Mouse (Mus musculus): ENCODE data around the gene Thrsp. TPM values are rescaled to one million over a fixed set of nuclear protein-coding genes. Genes with fewer than 3 reads are reported as not detected.

Thrsp gene
- polyA plus RNA-seq, 1 experiment from 2014 or later = 0.27 TPM

DNA sequence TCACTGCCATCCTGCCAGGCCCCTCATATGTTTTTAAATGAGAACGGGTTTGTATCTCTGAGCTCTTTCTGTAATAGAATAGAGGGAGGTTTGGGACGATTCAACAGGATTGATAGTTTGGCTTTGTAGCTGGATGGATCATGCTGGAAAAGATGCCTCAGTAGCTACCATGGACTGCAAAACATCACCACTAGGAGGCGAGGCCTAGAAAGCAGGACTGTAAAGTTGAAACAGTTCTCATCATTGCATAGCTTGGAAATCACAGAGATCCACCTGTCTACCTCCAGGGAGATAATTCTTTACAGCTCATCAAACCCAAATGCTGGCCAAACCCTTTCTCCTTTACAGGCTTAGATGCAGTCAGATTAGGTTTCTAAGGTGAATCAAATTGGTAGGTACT lies 6.0 kb downstream of the Thrsp start:
- H3K27ac ChIP-seq (replicated peaks; ENCODE audit: low read depth, low read length) = no peak overlapping the region
- no peak overlapping the region for H3K4me2 ChIP-seq (ENCODE audit: low read depth, severe bottlenecking)
- no peaks in the 10 kb centered on the region for H3K27me3 ChIP-seq (ENCODE audit: control insufficient read depth, insufficient read depth, low read length)
- no peaks in the 10 kb centered on the region for H3K4me1 ChIP-seq (ENCODE audit: control insufficient read depth, insufficient read depth, low read length)
- no peak overlapping the region for H3K4me3 ChIP-seq (ENCODE audit: low read depth, low read length)
- no peaks in the 10 kb centered on the region for H3K9me3 ChIP-seq (ENCODE audit: control insufficient read depth, low read length)
- DNase-seq (ENCODE audit: low spot score) (no peak), ATAC-seq (ENCODE audit: insufficient number of reproducible peaks, low FRiP score, low TSS enrichment, low read depth) (no peak)
- peaks cover 15% of the 10 kb centered on the region; the same call in 1 of the 2 replicates for H3K36me3 ChIP-seq (ENCODE audit: control insufficient read depth, insufficient read depth, low read length)
- 79% methylated on average over 3 of the region's 3 CpGs for WGBS
- H3K9ac ChIP-seq (ENCODE audit: low read length) = no peak overlapping the region

DNA sequence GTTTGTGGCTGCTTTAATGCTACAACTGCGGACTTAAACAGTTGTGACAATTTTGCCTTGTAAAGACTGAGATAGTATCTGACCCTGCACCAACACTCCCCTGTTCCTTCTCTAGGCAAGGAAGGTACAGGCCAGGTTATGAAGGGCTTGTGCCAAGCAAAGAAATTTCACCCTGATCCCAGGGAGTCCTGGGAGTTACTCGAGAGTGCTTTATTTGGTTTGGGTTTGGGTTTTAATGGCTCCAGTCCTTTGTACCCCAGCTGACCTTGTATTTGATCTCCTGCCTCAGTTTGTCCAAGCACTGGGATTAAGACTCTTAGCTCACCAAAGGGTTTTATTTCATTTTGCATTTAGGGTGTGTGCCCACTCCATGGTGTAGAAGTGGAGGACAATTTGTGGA lies 6.4 kb downstream of the Thrsp start:
- H3K27me3 ChIP-seq (ENCODE audit: control insufficient read depth, insufficient read depth, low read length) = no peaks in the 10 kb centered on the region
- no peak overlapping the region for H3K4me3 ChIP-seq (ENCODE audit: low read depth, low read length)
- H3K36me3 ChIP-seq (ENCODE audit: control insufficient read depth, insufficient read depth, low read length) = peaks cover 15% of the 10 kb centered on the region; the same call in 1 of the 2 replicates
- H3K9ac ChIP-seq (ENCODE audit: low read length) = no peak overlapping the region
- H3K27ac ChIP-seq (replicated peaks; ENCODE audit: low read depth, low read length) = no peak overlapping the region
- ATAC-seq (ENCODE audit: insufficient number of reproducible peaks, low FRiP score, low TSS enrichment, low read depth) (no peak), DNase-seq (ENCODE audit: low spot score) (no peak)
- H3K4me1 ChIP-seq (ENCODE audit: control insufficient read depth, insufficient read depth, low read length) = no peaks in the 10 kb centered on the region
- 90% methylated on average over 2 of the region's 2 CpGs for WGBS
- H3K4me2 ChIP-seq (ENCODE audit: low read depth, severe bottlenecking) = no peak overlapping the region
- no peaks in the 10 kb centered on the region for H3K9me3 ChIP-seq (ENCODE audit: control insufficient read depth, low read length)

DNA sequence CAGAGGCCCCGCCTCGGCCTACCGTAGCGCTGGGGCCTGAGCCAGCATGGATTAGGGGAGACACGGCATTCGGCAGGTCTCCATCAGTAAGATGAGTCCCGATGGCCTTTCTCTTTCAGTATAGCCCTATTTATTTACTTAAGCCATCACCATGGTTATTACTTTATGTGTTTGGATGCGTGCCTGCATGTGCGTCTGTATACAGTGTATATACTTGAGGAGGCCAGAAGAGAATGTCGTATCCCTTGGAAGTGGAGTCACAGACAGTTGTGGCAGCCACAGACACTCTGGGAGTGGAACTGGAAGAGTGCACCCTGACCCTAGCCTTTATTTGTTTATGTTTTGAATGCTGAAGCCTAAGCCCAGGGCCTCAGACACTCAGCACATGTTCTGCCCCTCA lies 10.4 kb downstream of the Thrsp start:
- Histone ChIP-seq H3K9me3 (ENCODE audit: control insufficient read depth, low read length) (no peaks in the 10 kb centered on the region), H3K9ac (ENCODE audit: low read length) (no peak overlapping the region), H3K27me3 (ENCODE audit: control insufficient read depth, insufficient read depth, low read length) (no peaks in the 10 kb centered on the region), H3K36me3 (ENCODE audit: control insufficient read depth, insufficient read depth, low read length) (peaks cover 15% of the 10 kb centered on the region; the same call in 1 of the 2 replicates), H3K4me2 (ENCODE audit: low read depth, severe bottlenecking) (no peak overlapping the region), H3K4me1 (ENCODE audit: control insufficient read depth, insufficient read depth, low read length) (no peaks in the 10 kb centered on the region), H3K27ac (replicated peaks; ENCODE audit: low read depth, low read length) (no peak overlapping the region), H3K4me3 (ENCODE audit: low read depth, low read length) (no peak overlapping the region)
- no peak for DNase-seq (ENCODE audit: low spot score)
- ATAC-seq (ENCODE audit: insufficient number of reproducible peaks, low FRiP score, low TSS enrichment, low read depth) = no peak
- WGBS = 93% methylated on average over 10 of the region's 10 CpGs

- Histone ChIP-seq H3K9ac (ENCODE audit: low read length) (peak within 1 kb of the TSS; percentile 93), H3K4me3 (ENCODE audit: low read depth, low read length) (peak within 1 kb of the TSS; percentile 77), H3K4me2 (ENCODE audit: low read depth, severe bottlenecking) (peak within 1 kb of the TSS; percentile 55), H3K27ac (replicated peaks; ENCODE audit: low read depth, low read length) (no peak within 1 kb of the TSS), H3K27me3 (ENCODE audit: control insufficient read depth, insufficient read depth, low read length) (no peaks in the 10 kb centered on the region), H3K4me1 (ENCODE audit: control insufficient read depth, insufficient read depth, low read length) (no peaks in the 10 kb centered on the region), H3K36me3 (ENCODE audit: control insufficient read depth, insufficient read depth, low read length) (peaks cover 2% of the 10 kb centered on the region; the same call in 1 of the 2 replicates), H3K9me3 (ENCODE audit: control insufficient read depth, low read length) (no peaks in the 10 kb centered on the region)
- under 1% methylated on average over 54 of the region's 54 CpGs for WGBS
- ATAC-seq (ENCODE audit: insufficient number of reproducible peaks, low FRiP score, low TSS enrichment, low read depth) = peak; percentile 91
- peak; percentile 85 for DNase-seq (ENCODE audit: low spot score)
These were observed 17.4 kb downstream of the Thrsp start, which contains the start of gene Ndufc2 for GRCm38 (mm10) chr7:97399960-97400715. Gene Ndufc2, plus strand, starts transcription at chr7:97400003.

- Histone ChIP-seq H3K9me3 (ENCODE audit: control insufficient read depth, low read length) (no peaks in the 10 kb centered on the region), H3K36me3 (ENCODE audit: control insufficient read depth, insufficient read depth, low read length) (peaks cover 2% of the 10 kb centered on the region; the same call in 1 of the 2 replicates), H3K4me1 (ENCODE audit: control insufficient read depth, insufficient read depth, low read length) (no peaks in the 10 kb centered on the region), H3K27ac (replicated peaks; ENCODE audit: low read depth, low read length) (no peak overlapping the region), H3K4me2 (ENCODE audit: low read depth, severe bottlenecking) (no peak overlapping the region), H3K4me3 (ENCODE audit: low read depth, low read length) (no peak overlapping the region), H3K27me3 (ENCODE audit: control insufficient read depth, insufficient read depth, low read length) (no peaks in the 10 kb centered on the region), H3K9ac (ENCODE audit: low read length) (no peak overlapping the region)
- WGBS = 86% methylated on average over 6 of the region's 6 CpGs
- ATAC-seq (ENCODE audit: insufficient number of reproducible peaks, low FRiP score, low TSS enrichment, low read depth) = no peak
- no peak for DNase-seq (ENCODE audit: low spot score)
These were observed 18.6 kb downstream of the Thrsp start for GRCm38 (mm10) chr7:97398943-97399342.

- 82% methylated on average over 2 of the region's 2 CpGs for WGBS
- Histone ChIP-seq H3K9ac (ENCODE audit: low read length) (no peak overlapping the region), H3K36me3 (ENCODE audit: control insufficient read depth, insufficient read depth, low read length) (peaks cover 4% of the 10 kb centered on the region; the same call in 1 of the 2 replicates), H3K4me3 (ENCODE audit: low read depth, low read length) (no peak overlapping the region), H3K4me2 (ENCODE audit: low read depth, severe bottlenecking) (no peak overlapping the region), H3K4me1 (ENCODE audit: control insufficient read depth, insufficient read depth, low read length) (no peaks in the 10 kb centered on the region), H3K27me3 (ENCODE audit: control insufficient read depth, insufficient read depth, low read length) (no peaks in the 10 kb centered on the region), H3K27ac (replicated peaks; ENCODE audit: low read depth, low read length) (no peak overlapping the region), H3K9me3 (ENCODE audit: control insufficient read depth, low read length) (no peaks in the 10 kb centered on the region)
- DNase-seq (ENCODE audit: low spot score) (no peak), ATAC-seq (ENCODE audit: insufficient number of reproducible peaks, low FRiP score, low TSS enrichment, low read depth) (no peak)
These were observed 23.2 kb downstream of the Thrsp start for GRCm38 (mm10) chr7:97394375-97394774.

DNA sequence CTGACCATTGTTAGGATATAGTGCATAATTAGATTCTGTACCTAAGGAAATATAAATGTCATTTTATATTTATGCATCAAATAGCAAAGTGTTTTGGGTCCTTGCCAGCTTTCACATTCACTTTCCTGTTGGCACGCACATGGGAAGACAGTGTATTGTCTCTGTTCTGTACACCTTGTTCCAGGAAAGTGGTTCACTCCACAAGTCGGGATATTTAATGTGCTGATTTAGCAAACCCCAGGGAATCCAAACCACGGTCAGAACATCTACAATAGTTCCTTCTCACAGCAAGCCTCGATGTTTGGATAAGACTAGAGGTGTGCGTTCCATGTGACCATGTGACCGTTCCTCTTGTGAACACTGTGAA lies 25.5 kb downstream of the Thrsp start:
- Histone ChIP-seq H3K9ac (ENCODE audit: low read length) (no peak overlapping the region), H3K27ac (replicated peaks; ENCODE audit: low read depth, low read length) (no peak overlapping the region), H3K4me2 (ENCODE audit: low read depth, severe bottlenecking) (no peak overlapping the region), H3K4me1 (ENCODE audit: control insufficient read depth, insufficient read depth, low read length) (no peaks in the 10 kb centered on the region), H3K4me3 (ENCODE audit: low read depth, low read length) (no peak overlapping the region), H3K9me3 (ENCODE audit: control insufficient read depth, low read length) (no peaks in the 10 kb centered on the region), H3K36me3 (ENCODE audit: control insufficient read depth, insufficient read depth, low read length) (peaks cover 8% of the 10 kb centered on the region; the same call in 1 of the 2 replicates), H3K27me3 (ENCODE audit: control insufficient read depth, insufficient read depth, low read length) (no peaks in the 10 kb centered on the region)
- DNase-seq (ENCODE audit: low spot score) = no peak
- no peak for ATAC-seq (ENCODE audit: insufficient number of reproducible peaks, low FRiP score, low TSS enrichment, low read depth)
- 92% methylated on average over 6 of the region's 6 CpGs for WGBS

- no peak for DNase-seq (ENCODE audit: low spot score)
- H3K4me1 ChIP-seq (ENCODE audit: control insufficient read depth, insufficient read depth, low read length) = no peaks in the 10 kb centered on the region
- no peak overlapping the region for H3K4me3 ChIP-seq (ENCODE audit: low read depth, low read length)
- H3K4me2 ChIP-seq (ENCODE audit: low read depth, severe bottlenecking) = no peak overlapping the region
- no peak overlapping the region for H3K27ac ChIP-seq (replicated peaks; ENCODE audit: low read depth, low read length)
- ATAC-seq (ENCODE audit: insufficient number of reproducible peaks, low FRiP score, low TSS enrichment, low read depth) = no peak
- H3K36me3 ChIP-seq (ENCODE audit: control insufficient read depth, insufficient read depth, low read length) = peaks cover 10% of the 10 kb centered on the region; the same call in 1 of the 2 replicates
- H3K27me3 ChIP-seq (ENCODE audit: control insufficient read depth, insufficient read depth, low read length) = no peaks in the 10 kb centered on the region
- WGBS = 91% methylated on average over 13 of the region's 13 CpGs
- no peaks in the 10 kb centered on the region for H3K9me3 ChIP-seq (ENCODE audit: control insufficient read depth, low read length)
- H3K9ac ChIP-seq (ENCODE audit: low read length) = no peak overlapping the region
These were observed 26.0 kb downstream of the Thrsp start for GRCm38 (mm10) chr7:97391293-97392078.

Measured in limb, embryonic 11.5 days (tissue).